Mouse (Mus musculus) B cell, adult 2 months (primary cell): Measurements from ENCODE around the gene Gm7324.
"Not testable (repeated sequence)": the region's sequence is repeated elsewhere in the genome, so short reads cannot be mapped to it uniquely, and the experiment has no call there.

ENCODE experiments used
- DNase-seq, 2 experiments: peaks; one replicate each; pipeline ENCODE4 v3.0.0; 2022

Gene Gm7324

GRCm38 (mm10) chr14:43697621-43698020, at the start of gene Gm7324:
Gm7324 (plus strand) TSS chr14:43697828.
- DNase-seq, result not testable (repeated sequence)

DNA sequence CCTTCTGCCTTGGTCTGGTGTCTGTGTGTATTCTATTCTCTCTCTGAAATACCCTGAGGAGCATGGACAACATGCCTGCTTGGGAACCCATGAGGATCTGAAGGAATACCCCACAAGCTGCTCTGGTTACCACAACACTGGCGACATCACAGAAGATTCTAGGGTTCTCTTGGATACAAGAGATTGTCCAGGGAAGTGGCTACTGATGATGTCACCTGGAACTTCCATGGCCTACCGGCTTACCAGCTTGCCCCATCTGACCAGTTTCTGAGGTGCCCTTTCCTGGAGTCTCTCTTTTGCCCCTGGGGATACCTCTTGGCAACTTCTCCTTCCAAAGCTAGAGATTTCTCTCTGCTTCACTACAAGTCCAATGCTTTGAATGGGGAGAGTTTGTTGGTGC, 20.5 kb upstream of the Gm7324 start, which contains the start of gene Gm8165:
Gene Gm8165 (minus strand): TSS at position 101 of the 400 bp plus-strand sequence.
- DNase-seq, result not testable (repeated sequence)

DNA sequence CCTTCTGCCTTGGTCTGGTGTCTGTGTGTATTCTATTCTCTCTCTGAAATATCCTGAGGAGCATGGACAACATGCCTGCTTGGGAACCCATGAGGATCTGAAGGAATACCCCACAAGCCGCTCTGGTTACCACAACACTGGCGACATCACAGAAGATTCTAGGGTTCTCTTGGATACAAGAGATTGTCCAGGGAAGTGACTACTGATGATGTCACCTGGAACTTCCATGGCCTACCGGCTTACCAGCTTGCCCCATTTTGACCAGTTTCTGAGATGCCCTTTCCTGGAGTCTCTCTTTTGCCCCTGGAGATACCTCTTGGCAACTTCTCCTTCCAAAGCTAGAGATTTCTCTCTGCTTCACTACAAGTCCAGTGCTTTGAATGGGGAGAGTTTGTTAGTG, 29.8 kb downstream of the Gm7324 start, which contains the start of gene Gm16506:
Gene Gm16506 (minus strand): TSS at position 101 of the 400 bp plus-strand sequence.
- DNase-seq, result not testable (repeated sequence)

DNA sequence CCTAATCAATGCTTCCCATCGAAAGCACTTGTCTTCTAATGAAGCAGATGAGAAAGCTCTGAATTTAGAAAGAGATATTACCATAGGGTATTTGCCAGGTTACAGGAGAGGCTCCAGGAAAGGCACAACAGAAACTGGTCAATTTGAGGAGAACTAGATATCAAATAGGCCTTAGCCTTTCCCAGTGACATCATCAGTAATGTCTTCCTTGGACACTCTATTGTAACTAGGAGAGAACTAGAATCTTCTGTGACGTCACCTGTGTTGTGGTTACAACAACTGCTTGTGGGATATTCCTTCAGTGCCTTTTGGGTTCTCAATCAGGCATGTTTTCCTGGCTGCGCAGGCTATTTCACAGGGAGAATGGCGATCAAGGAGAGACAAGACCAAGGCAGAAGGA, 49.9 kb downstream of the Gm7324 start, which contains the start of gene Gm6526:
Gene Gm6526 (plus strand): TSS at position 301 of the 400 bp plus-strand sequence.
- not testable (repeated sequence) for DNase-seq
